ENCODE assay signal across 28 mouse cellular contexts in the genomic region with DNA sequence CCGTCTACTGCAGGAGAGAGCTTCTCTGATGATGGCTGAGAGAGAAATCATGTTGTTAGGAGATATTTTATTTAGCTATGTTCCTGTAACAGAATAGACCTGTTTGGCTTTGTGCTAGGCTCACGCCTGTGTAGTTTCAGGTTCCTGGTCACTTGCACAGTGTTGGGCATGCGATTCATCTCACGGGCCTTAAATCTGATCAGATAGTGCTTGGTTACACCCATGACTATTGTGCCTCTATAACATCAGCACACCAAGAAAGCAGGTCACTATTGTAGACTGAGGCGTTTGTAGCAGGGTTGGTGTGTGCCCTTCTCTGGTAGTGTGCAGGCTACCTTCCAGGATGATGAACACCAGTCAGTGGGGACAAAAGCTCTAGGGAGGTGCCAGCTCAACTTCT.
"Had no signal": no experiment of that assay in that cellular context is flagged by ENCODE, and none has a peak within 500 bp of the region (broad histone marks: within the 10 kb centered on the region; RNA-seq: fewer than 3 reads in every experiment).

No protein-coding gene starts in this region.

- H3K27me3 ChIP-seq: embryonic facial prominence, embryonic 12.5 days; embryonic facial prominence, embryonic 13.5 days; embryonic facial prominence, embryonic 15.5 days; forebrain, embryonic 12.5 days; forebrain, embryonic 13.5 days; forebrain, embryonic 15.5 days had no signal

- H3K4me2 ChIP-seq: embryonic facial prominence, embryonic 12.5 days; embryonic facial prominence, embryonic 13.5 days; embryonic facial prominence, embryonic 15.5 days; forebrain, embryonic 12.5 days; forebrain, embryonic 13.5 days; forebrain, embryonic 15.5 days had no signal

- H3K9ac ChIP-seq: embryonic facial prominence, embryonic 12.5 days; embryonic facial prominence, embryonic 13.5 days; embryonic facial prominence, embryonic 15.5 days; forebrain, embryonic 12.5 days; forebrain, embryonic 13.5 days; forebrain, embryonic 15.5 days; forebrain, postnatal 0 days had no signal

- H3K36me3 ChIP-seq: embryonic facial prominence, embryonic 10.5 days; embryonic facial prominence, embryonic 12.5 days; embryonic facial prominence, embryonic 13.5 days; embryonic facial prominence, embryonic 15.5 days; forebrain, embryonic 10.5 days; forebrain, embryonic 12.5 days; forebrain, embryonic 15.5 days had no signal

- H3K27ac ChIP-seq: embryonic facial prominence, embryonic 10.5 days; embryonic facial prominence, embryonic 12.5 days; embryonic facial prominence, embryonic 13.5 days; embryonic facial prominence, embryonic 15.5 days; forebrain, embryonic 10.5 days; forebrain, embryonic 12.5 days; forebrain, embryonic 13.5 days; forebrain, embryonic 15.5 days; gastrocnemius, adult 2 months; heart, adult 2 months had no signal

- H3K4me3 ChIP-seq: embryonic facial prominence, embryonic 10.5 days; embryonic facial prominence, embryonic 12.5 days; embryonic facial prominence, embryonic 13.5 days; embryonic facial prominence, embryonic 15.5 days; erythroblast, embryonic 14.5 days; forebrain, embryonic 10.5 days; forebrain, embryonic 12.5 days; forebrain, embryonic 13.5 days; forebrain, embryonic 15.5 days; gastrocnemius, adult 2 months; heart, adult 2 months had no signal

- H3K9me3 ChIP-seq: embryonic facial prominence, embryonic 10.5 days; embryonic facial prominence, embryonic 12.5 days; embryonic facial prominence, embryonic 13.5 days; embryonic facial prominence, embryonic 15.5 days; forebrain, embryonic 10.5 days; forebrain, embryonic 12.5 days; forebrain, embryonic 13.5 days; forebrain, embryonic 15.5 days had no signal

- H3K4me1 ChIP-seq: embryonic facial prominence, embryonic 15.5 days; forebrain, embryonic 10.5 days; forebrain, embryonic 12.5 days; forebrain, embryonic 13.5 days; forebrain, embryonic 15.5 days had no signal

- ATAC-seq: forebrain, embryonic 13.5 days; forebrain, embryonic 14.5 days; forebrain, embryonic 15.5 days; forebrain, embryonic 16.5 days; forebrain, postnatal 0 days had no signal

- DNase-seq: cerebellum, adult 2 months; cerebellum, adult 8-10 months; cerebellum, adult 9-10 months; cerebellum, adult 9-11 months; cerebellum, postnatal 10 days; cerebellum, postnatal 14 days; cerebellum, postnatal 25 days; cerebellum, postnatal 36 days; embryo, embryonic 11 days; forebrain, postnatal 0 days; gastrocnemius, adult 2 months; gastrocnemius, postnatal 10 days; gastrocnemius, postnatal 14 days; gastrocnemius, postnatal 25 days; gastrocnemius, postnatal 36 days; heart, adult 18-20 months; heart, adult 2 months had no signal
